Mouse (Mus musculus): ENCODE data around the gene Rsu1. TPM values are rescaled to one million over a fixed set of nuclear protein-coding genes. Genes with fewer than 3 reads are reported as not detected.

The Rsu1 gene
- polyA plus RNA-seq, 1 experiment from 2014 or later: 125 TPM

DNA sequence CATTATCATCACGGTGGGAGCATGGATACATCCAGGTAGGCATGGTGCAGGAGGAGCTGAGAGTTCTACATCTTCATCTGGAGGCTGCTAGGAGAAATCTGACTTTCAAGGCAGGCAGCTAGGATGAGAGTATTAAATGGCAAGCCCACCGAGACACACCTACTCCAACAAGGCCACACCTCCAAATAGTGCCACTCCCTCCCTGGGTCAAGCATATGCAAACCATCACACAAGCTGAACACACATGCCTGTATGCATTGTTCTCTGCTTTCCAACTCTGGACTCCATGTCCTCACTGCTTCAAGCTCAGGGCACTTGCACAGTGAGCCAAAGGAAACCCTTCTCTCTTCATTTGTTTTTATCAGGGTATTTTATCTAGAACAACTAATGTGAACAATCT is 12.6 kb downstream of the Rsu1 start:
- no peak overlapping the region for H3K9ac ChIP-seq
- 79% methylated on average over 2 of the region's 2 CpGs for WGBS

DNA sequence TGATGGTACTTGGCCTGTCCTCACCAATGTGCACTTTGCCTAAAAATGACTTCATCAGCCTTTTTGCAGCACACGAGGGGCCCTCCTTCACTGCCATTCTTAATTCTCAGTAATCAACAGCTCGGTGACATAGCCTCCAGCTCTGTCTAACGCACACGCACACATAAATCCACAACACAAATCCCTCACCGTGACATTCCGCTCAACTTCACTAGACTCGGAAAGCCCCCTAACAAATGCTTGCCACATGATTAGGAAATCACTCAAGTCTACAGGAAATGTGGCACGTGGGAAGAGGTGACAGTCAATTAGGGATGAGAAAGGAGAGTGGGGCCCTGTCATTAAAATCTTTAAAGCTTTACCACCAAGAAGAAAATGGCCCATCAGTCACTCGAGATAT is 30.5 kb downstream of the Rsu1 start:
- Histone ChIP-seq H3K4me1 (replicated peaks) (no peaks in the 10 kb centered on the region), H3K4me2 (replicated peaks) (no peak overlapping the region), H3K9me3 (no peaks in the 10 kb centered on the region), H3K27me3 (replicated peaks) (no peaks in the 10 kb centered on the region), H3K36me3 (no peaks in the 10 kb centered on the region), H3K9ac (no peak overlapping the region), H3K27ac (no peak overlapping the region), H3K4me3 (replicated peaks) (no peak overlapping the region)
- no peak for ATAC-seq
- 72% methylated on average over 9 of the region's 9 CpGs for WGBS

More for the DNA sequence above, 12.6 kb downstream of the Rsu1 start:
- H3K36me3 ChIP-seq: 0 out of 2 replicates have a peak, but pooled peaks cover 3% of the 10 kb centered on the region
- no peaks in the 10 kb centered on the region for H3K4me1 ChIP-seq (replicated peaks)
- no peaks in the 10 kb centered on the region for H3K27me3 ChIP-seq (replicated peaks)
- no peak overlapping the region for H3K4me2 ChIP-seq (replicated peaks)
- no peak overlapping the region for H3K27ac ChIP-seq
- no peaks in the 10 kb centered on the region for H3K9me3 ChIP-seq
- ATAC-seq: no peak
- no peak overlapping the region for H3K4me3 ChIP-seq (replicated peaks)

DNA sequence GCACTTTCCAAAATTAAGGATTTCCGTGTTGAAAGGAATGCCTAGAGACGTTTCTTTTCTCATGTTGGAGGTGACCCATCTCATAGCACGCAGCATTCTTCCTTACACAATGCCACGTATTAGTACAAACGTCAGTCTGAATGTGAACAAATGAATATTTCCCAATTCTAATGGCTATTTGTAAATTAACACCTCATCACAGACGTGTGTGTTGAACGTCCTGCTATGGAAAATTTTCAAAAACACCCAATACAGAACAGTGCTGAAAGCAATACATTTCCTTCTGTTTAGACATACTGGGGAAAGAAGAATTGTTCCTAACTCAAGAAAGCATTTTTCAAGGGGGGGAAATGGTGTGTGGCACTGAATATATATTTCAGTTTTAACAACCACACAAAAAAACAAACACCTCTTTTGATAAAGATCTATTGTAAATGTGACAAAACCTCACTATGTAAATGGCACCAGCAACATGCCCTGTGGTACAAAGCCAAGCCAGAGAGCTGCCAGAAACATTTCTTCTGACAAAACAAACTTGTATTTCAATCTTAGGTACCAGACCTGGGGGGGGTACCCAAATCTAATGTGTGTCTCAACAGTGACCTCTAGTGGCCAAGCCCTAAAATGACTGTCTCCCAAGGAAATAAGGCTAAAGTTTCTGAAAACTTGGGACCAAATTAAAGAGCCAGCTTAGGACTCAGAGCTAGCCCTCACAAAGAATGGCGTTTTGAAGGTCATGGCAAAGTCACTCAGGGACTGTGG is 33.9 kb downstream of the Rsu1 start:
- ATAC-seq: no peak
- Histone ChIP-seq H3K9ac (no peak overlapping the region), H3K36me3 (no peaks in the 10 kb centered on the region), H3K27me3 (replicated peaks) (no peaks in the 10 kb centered on the region), H3K4me3 (replicated peaks) (no peak overlapping the region), H3K4me2 (replicated peaks) (no peak overlapping the region), H3K27ac (no peak overlapping the region), H3K4me1 (replicated peaks) (no peaks in the 10 kb centered on the region), H3K9me3 (no peaks in the 10 kb centered on the region)
- WGBS: 57% methylated on average over 8 of the region's 8 CpGs

DNA sequence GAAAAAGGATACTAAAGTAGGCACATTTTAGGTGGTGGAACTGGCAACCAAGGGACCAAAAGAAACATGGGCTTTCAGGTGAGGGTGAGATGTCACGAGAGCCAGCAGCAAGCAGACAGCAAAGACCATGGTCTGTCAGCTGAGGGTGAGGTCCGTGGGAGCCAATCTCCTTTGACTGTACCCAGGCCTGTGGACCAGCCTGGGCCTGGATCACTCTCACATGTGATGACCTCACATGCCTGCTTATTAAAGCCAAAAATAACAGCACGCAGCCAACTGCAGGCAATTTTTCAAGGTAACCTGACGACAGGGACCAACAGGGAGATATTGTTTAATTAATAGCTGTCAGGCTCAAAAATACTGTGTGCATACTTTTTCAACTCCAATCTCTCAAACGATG is 35.5 kb downstream of the Rsu1 start:
- no peak overlapping the region for H3K9ac ChIP-seq
- no peak for ATAC-seq
- H3K36me3 ChIP-seq: no peaks in the 10 kb centered on the region
- H3K27ac ChIP-seq: no peak overlapping the region
- 66% methylated on average over 5 of the region's 5 CpGs for WGBS
- no peaks in the 10 kb centered on the region for H3K9me3 ChIP-seq
- H3K27me3 ChIP-seq (replicated peaks): no peaks in the 10 kb centered on the region
- no peak overlapping the region for H3K4me2 ChIP-seq (replicated peaks)
- no peaks in the 10 kb centered on the region for H3K4me1 ChIP-seq (replicated peaks)
- no peak overlapping the region for H3K4me3 ChIP-seq (replicated peaks)

DNA sequence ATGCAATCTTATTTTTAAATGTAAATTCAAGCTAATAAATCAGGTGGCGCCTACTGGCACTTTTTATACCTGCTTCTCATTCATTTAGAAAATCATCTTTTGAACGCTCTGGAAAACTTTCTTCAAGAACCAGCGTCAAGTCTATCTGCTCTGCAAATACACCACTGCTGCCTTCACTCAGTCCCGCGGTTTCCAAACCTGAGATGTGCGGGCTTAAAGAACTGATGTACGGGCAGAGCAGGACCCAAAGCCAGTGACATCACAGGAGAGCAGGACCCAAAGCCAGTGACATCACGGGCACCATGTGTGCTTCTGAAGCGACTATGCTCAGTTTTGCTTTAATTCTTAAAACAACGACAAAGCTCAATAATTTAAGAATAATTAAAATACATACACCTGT is 36.4 kb downstream of the Rsu1 start:
- 88% methylated on average over 10 of the region's 10 CpGs for WGBS
- Histone ChIP-seq H3K4me2 (replicated peaks) (no peak overlapping the region), H3K4me3 (replicated peaks) (no peak overlapping the region), H3K4me1 (replicated peaks) (no peaks in the 10 kb centered on the region), H3K27me3 (replicated peaks) (no peaks in the 10 kb centered on the region), H3K27ac (no peak overlapping the region), H3K36me3 (no peaks in the 10 kb centered on the region), H3K9me3 (no peaks in the 10 kb centered on the region), H3K9ac (no peak overlapping the region)
- ATAC-seq: no peak

DNA sequence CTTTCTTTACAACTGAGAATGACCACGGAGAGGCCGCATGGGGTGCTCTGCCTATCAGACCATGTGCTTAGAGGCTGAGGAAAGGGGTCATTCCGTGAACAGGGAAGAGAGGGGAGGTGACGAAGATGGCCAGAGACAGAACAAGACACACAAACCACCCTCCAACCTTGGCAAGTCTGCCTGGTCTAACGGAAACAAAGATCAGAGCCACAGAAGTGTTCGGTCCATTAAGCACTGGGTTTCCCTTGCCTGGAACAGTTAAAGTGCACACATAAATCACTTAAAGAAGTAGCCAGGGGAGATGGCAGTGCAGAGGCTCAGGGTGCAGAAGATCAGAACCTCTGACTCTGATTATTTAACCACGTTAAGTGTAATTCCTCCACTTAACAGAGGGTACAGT is 37.3 kb downstream of the Rsu1 start:
- no peak overlapping the region for H3K27ac ChIP-seq
- WGBS: 48% methylated on average over 7 of the region's 7 CpGs
- H3K9me3 ChIP-seq: no peaks in the 10 kb centered on the region
- no peak for ATAC-seq
- H3K9ac ChIP-seq: no peak overlapping the region
- H3K4me2 ChIP-seq (replicated peaks): no peak overlapping the region
- no peak overlapping the region for H3K4me3 ChIP-seq (replicated peaks)
- no peaks in the 10 kb centered on the region for H3K27me3 ChIP-seq (replicated peaks)
- no peaks in the 10 kb centered on the region for H3K4me1 ChIP-seq (replicated peaks)
- no peaks in the 10 kb centered on the region for H3K36me3 ChIP-seq

DNA sequence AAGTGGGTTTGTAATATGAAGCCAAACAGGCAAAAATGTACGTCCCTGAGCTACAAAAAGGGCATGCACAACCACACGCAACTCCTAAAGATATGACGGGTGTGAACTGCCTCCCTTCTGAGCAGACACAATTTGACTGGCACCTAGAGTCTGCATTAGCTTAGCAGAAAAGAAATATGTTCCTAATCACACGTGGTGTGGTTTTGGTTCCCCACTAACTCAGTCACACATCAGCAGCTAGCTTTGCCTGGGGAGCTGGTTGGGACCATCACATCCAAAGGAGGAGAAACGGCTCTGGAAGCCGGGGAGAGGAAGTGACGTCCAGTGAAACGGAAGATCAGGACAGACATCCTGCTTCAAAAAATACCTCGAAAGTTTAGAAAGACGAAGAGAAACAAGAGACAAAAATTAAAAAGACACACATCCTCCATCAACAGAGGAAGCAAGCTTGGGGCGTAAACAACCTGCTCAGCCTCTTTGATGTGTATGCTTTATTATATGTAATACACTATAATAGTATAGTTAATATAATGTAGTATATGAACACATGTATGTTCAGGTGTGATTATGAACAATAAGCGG is 37.9 kb downstream of the Rsu1 start:
- H3K27me3 ChIP-seq (replicated peaks): no peaks in the 10 kb centered on the region
- H3K9ac ChIP-seq: no peak overlapping the region
- WGBS: 77% methylated on average over 12 of the region's 12 CpGs
- H3K36me3 ChIP-seq: no peaks in the 10 kb centered on the region
- no peaks in the 10 kb centered on the region for H3K4me1 ChIP-seq (replicated peaks)
- no peaks in the 10 kb centered on the region for H3K9me3 ChIP-seq
- no peak for ATAC-seq
- H3K27ac ChIP-seq: no peak overlapping the region
- H3K4me3 ChIP-seq (replicated peaks): no peak overlapping the region
- no peak overlapping the region for H3K4me2 ChIP-seq (replicated peaks)

DNA sequence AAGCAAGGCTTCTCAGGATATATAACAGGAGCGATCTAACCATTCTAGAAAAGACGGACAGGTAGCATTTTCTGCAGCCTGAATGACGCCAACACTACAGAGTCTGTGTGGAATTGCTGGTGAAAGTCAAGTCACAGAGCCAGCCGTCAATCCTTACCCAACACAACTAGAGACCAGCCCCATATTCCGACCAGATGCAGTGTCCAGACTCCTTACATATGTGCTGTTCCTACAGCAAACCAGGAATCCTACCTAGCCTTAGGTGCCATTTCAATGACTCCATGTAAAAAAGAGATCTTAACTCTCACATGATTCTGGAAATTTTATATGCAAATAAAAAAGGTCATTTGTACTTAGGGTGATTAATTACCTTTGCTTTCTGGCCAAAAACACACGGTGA is 38.9 kb downstream of the Rsu1 start:
- H3K9me3 ChIP-seq: no peaks in the 10 kb centered on the region

DNA sequence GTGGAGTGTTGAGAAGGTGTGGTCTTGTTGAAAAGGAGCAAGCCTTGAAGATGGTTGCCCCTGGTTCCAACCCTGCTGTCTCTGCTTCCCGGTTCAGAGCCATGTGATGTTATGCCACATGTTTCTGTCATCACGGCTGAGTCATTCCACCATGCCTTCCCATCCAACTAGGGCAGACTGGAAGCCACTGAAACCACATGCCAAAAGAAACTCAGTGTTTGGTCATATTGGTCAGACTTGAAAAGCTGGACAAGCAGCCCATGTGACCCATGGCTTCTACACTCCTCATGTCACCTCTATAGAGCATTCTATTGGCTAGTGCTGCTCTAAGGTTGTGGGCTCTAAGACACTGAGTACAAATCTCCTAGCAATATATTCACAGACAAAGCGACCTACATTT is 41.5 kb downstream of the Rsu1 start:
- no peak for ATAC-seq
- WGBS: 95% methylated on average over 3 of the region's 3 CpGs
- no peaks in the 10 kb centered on the region for H3K36me3 ChIP-seq
- H3K4me2 ChIP-seq (replicated peaks): no peak overlapping the region
- no peaks in the 10 kb centered on the region for H3K9me3 ChIP-seq
- H3K9ac ChIP-seq: no peak overlapping the region
- H3K27ac ChIP-seq: no peak overlapping the region
- no peaks in the 10 kb centered on the region for H3K4me1 ChIP-seq (replicated peaks)
- H3K27me3 ChIP-seq (replicated peaks): no peaks in the 10 kb centered on the region
- no peak overlapping the region for H3K4me3 ChIP-seq (replicated peaks)

More for the DNA sequence above, 38.9 kb downstream of the Rsu1 start:
- Histone ChIP-seq H3K36me3 (no peaks in the 10 kb centered on the region), H3K4me2 (replicated peaks) (no peak overlapping the region), H3K4me1 (replicated peaks) (no peaks in the 10 kb centered on the region), H3K27me3 (replicated peaks) (no peaks in the 10 kb centered on the region), H3K9ac (no peak overlapping the region), H3K27ac (no peak overlapping the region), H3K4me3 (replicated peaks) (no peak overlapping the region)
- WGBS: 82% methylated on average over 6 of the region's 6 CpGs
- no peak for ATAC-seq

DNA sequence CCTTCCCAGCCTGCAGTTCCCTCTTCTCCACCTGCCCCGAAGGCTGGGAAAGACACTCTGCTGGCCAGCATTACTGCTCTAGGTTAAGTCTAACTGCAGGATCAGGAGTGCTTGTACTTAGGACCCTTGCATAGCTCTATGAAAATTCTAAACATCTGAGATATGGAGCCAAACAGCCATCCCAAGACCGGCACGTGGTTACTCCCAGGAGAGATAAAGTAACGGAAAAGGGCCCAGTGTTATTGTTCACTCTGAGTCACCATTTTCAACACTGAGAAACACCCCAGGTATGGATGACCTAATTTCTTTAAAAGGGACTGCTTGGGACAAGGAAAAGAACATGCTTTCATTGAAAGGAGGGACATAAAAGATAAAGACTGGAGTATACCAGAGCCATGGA is 45.2 kb downstream of the Rsu1 start:
- no peaks in the 10 kb centered on the region for H3K36me3 ChIP-seq
- H3K4me2 ChIP-seq (replicated peaks): no peak overlapping the region
- H3K4me3 ChIP-seq (replicated peaks): no peak overlapping the region
- H3K27ac ChIP-seq: no peak overlapping the region
- no peak for ATAC-seq
- H3K4me1 ChIP-seq (replicated peaks): no peaks in the 10 kb centered on the region
- WGBS: 87% methylated on average over 4 of the region's 4 CpGs
- H3K9me3 ChIP-seq: no peaks in the 10 kb centered on the region
- H3K27me3 ChIP-seq (replicated peaks): no peaks in the 10 kb centered on the region
- H3K9ac ChIP-seq: no peak overlapping the region

DNA sequence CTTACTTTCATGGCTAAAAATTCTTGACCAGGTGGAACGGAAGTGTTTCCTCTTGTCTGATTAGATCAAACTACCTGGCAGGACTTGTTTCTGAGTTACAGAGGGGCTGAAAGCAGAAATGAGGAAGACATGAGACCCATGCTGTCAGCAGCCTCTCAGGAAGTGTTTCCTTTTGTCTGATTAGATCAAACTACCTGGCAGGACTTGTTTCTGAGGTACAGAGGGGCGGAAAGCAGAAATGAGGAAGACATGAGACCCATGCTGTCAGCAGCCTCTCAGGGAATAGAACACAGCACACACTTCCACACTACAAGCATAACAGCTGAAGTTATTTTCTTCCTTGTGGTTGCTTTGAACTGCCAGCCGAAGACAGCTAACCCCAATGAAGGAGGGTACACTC is 46.7 kb downstream of the Rsu1 start:
- H3K4me1 ChIP-seq (replicated peaks): no peaks in the 10 kb centered on the region
- no peaks in the 10 kb centered on the region for H3K9me3 ChIP-seq
- no peak for ATAC-seq
- no peak overlapping the region for H3K9ac ChIP-seq
- H3K4me3 ChIP-seq (replicated peaks): no peak overlapping the region
- H3K27me3 ChIP-seq (replicated peaks): no peaks in the 10 kb centered on the region
- H3K4me2 ChIP-seq (replicated peaks): no peak overlapping the region
- H3K27ac ChIP-seq: no peak overlapping the region
- WGBS: 87% methylated on average over 3 of the region's 3 CpGs
- H3K36me3 ChIP-seq: no peaks in the 10 kb centered on the region

DNA sequence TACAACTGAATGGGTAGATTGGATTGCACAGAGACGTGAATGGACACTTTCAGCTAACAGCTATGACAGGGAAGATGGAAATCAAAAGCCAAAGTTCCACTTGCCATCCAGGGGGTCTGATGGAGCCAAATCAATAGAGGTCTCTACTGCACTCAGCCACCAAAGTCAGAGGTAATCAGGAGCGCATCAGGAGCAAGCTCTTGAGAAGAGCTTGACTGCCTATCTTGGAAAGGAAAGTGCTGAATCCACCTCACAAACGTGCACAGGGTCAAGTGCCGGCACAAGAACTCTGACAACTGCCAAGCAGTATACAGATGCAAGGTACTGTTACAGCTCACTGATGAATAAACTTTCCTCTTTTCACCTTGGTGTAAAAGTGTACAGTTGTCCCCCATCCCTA is 47.8 kb downstream of the Rsu1 start:
- H3K4me2 ChIP-seq (replicated peaks): no peak overlapping the region
- WGBS: 83% methylated on average over 4 of the region's 4 CpGs
- no peaks in the 10 kb centered on the region for H3K27me3 ChIP-seq (replicated peaks)
- no peak overlapping the region for H3K4me3 ChIP-seq (replicated peaks)
- H3K9me3 ChIP-seq: no peaks in the 10 kb centered on the region
- no peak for ATAC-seq
- H3K36me3 ChIP-seq: no peaks in the 10 kb centered on the region
- no peaks in the 10 kb centered on the region for H3K4me1 ChIP-seq (replicated peaks)
- H3K27ac ChIP-seq: no peak overlapping the region
- H3K9ac ChIP-seq: no peak overlapping the region

DNA sequence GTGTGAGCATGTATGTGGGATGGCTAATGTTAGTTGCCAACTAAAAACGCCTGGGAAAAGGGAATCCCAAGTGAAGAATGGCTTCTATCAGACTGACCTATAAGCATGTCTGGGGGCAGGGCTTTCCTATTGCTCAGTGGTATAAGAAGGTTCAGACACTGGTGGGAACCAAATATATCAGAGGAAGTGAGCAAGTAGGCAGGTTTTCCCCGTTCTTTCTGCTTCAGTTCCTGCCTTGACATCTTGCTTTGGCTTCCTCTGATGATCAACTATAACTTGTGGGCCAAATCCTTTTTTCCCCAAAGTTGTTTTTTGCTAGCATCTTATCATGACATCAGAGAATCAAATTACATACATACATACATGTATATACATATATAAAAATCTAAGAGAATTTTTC is 51.1 kb downstream of the Rsu1 start:
- WGBS: 71% methylated on average over 2 of the region's 2 CpGs

More for the DNA sequence above, 51.1 kb downstream of the Rsu1 start:
- H3K4me2 ChIP-seq (replicated peaks): no peak overlapping the region
- H3K9me3 ChIP-seq: no peaks in the 10 kb centered on the region
- ATAC-seq: no peak
- no peak overlapping the region for H3K4me3 ChIP-seq (replicated peaks)
- no peak overlapping the region for H3K27ac ChIP-seq
- no peak overlapping the region for H3K9ac ChIP-seq
- no peaks in the 10 kb centered on the region for H3K27me3 ChIP-seq (replicated peaks)
- H3K36me3 ChIP-seq: peaks cover 3% of the 10 kb centered on the region; the same call in 1 of the 2 replicates
- no peaks in the 10 kb centered on the region for H3K4me1 ChIP-seq (replicated peaks)
